Mouse (Mus musculus) central nervous system, embryonic 14 days (tissue): ENCODE measurements around the gene Mn1. TPM values are rescaled to one million over a fixed set of nuclear protein-coding genes. Genes with fewer than 3 reads are reported as not detected.

Experiments used
- polyA plus RNA-seq: library from polyadenylated mRNA; depleted of rRNA; stranded (reverse); fragments of >200 nt; gene quantifications from 2 replicates; pipeline ENCODE4 v1.2.3, GENCODE M21; 2012; rRNA removed

Gene Mn1
- 34.3 and 39.5 TPM in 2 replicates for polyA plus RNA-seq

DNA sequence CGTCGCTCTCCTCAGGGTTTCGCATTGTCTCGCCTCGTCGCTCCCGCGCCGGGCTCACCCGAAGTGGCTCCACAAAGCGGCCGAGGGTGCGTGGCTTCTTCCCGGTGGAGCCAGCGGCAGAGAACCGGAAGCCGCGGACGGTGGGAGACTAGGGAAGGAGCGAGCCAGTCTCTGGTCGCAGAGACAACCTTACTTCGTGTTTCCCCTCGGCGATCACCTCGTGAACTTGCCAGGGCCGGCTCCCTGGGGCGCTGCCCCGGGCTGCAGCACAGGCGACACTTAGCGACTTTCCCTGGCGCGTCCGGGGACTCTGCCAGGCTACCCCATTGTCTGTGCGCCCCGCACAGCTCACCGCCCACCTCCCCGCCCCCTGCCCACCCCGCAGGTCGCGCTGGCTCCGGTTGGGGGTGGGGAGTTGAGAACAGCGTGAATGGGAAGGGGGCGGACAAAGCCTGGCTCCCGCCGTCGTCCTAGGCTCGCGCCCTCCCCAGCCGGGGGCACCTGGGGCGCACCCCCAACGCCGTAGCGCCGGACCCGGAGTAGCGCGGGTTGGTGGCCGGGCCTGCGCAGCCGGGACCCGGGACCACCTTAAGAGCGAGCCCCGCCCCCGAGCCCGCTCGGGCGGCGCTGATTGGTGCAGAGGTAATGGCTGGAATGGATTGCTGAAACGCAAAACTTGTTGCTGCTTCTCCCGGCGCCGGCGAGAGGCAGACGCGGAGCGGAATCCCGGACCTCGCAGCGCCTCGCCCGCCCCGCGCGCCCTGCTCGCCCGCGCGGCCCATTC lies at the start of gene Mn1:
TSS of gene Mn1 (plus strand) at position 772 of the 784 bp plus-strand sequence.

Other genes starting within 250 kb of the Mn1 start
- 82.9 and 84.3 TPM in 2 replicates for gene Pitpnb, start 86.6 kb upstream of the Mn1 start, polyA plus RNA-seq